Mouse (Mus musculus): ENCODE results near the gene Herc4.
"Not testable (repeated sequence)": the region's sequence is repeated elsewhere in the genome, so short reads cannot be mapped to it uniquely, and the experiment has no call there.

Herc4 gene

DNA sequence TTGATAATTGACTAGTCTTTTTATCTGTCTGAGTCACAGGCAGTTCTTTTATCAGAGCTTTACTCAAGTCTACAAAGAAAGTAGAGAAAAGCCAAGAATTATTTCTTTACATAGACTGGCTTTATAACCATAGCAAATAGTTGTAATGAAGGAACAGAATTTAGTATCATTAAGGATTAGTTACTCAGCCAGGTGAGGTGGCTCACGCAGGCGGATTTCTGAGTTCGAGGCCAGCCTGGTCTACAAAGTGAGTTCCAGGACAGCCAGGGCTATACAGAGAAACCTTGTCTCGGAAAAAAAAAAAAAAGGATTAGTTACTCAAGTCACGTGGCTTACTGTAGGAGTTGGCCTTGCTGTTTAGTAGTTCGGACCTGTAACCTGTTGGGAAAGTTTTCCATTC, 4.8 kb downstream of the Herc4 start:
- no peak for DNase-seq (ENCODE audit: low spot score)

- DNase-seq (ENCODE audit: low spot score) = no peak
Measured at GRCm38 (mm10) chr10:63258696-63259095, 15.1 kb downstream of the Herc4 start.

- DNase-seq (ENCODE audit: low spot score) = no peak
Measured at GRCm38 (mm10) chr10:63259340-63259739, 15.7 kb downstream of the Herc4 start.

GRCm38 (mm10) chr10:63267941-63268340, 24.3 kb downstream of the Herc4 start:
- DNase-seq (ENCODE audit: low spot score) = no peak

- DNase-seq (ENCODE audit: low spot score) = no peak
Measured at GRCm38 (mm10) chr10:63272401-63272800, 28.8 kb downstream of the Herc4 start.

GRCm38 (mm10) chr10:63272868-63273267, 29.3 kb downstream of the Herc4 start:
- DNase-seq (ENCODE audit: low spot score) = no peak

- DNase-seq (ENCODE audit: low spot score) = no peak
Measured at GRCm38 (mm10) chr10:63277010-63277409, 33.4 kb downstream of the Herc4 start.

DNA sequence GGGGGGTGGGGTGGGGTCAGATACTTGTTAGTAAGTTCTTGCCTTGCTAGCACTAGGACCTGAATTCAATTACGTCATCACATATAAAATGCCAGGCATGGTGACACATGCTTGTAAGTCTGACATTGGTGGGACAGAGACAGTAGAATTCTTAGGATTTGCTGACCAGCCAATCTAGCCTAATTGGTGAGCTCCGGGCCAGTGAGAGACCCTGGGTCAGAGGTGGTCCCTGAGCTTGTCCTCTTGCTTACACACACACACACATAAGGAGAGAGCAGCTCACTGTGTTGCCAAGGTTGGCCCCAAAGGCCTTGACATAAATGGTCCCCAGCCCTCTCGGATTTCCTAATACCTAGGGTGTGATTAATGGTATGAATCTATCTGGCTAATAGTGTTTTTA, 36.2 kb downstream of the Herc4 start:
- no peak for DNase-seq (ENCODE audit: low spot score)

DNA sequence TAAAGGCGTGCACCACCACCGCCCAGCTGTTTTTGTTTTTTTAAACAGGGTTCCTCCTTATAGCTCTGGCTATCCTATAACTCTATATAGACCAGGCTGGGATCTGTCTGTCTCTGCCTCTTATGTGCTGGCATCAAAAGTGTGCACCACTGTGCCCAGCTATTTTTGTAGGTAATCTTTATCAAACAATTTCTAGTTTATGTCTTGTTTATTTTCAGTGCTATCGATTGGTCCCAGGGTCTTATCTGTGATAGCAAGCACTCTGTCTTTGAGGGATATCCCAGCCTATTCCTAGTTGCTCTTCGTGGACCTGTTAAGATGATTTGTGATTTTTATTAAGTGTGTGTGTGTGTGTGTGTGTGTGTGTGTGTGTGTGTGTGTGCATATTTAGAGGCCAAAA, 38.8 kb downstream of the Herc4 start:
- DNase-seq (ENCODE audit: low spot score) = no peak

GRCm38 (mm10) chr10:63282846-63283245, 39.2 kb downstream of the Herc4 start:
- no peak for DNase-seq (ENCODE audit: low spot score)

DNA sequence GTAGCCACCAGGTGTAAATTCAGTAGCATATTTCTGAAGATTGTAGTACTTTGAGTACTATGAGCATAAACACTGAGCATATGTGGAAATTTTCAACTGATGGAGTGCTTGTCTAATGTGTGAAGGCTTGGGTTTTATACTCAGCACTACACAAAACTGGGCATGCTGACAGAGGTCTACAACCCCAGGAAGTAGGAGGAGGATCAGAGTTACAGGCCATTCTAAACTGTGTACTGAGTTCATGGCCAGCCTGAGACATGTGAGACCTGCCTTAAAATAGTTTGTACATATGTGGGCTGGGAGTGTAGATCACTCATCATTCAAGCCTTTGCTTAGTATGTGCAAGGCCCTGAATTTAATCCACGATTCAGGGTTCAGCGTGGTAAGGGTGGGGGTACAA, 58.7 kb downstream of the Herc4 start:
- DNase-seq (ENCODE audit: low spot score) = no peak

DNA sequence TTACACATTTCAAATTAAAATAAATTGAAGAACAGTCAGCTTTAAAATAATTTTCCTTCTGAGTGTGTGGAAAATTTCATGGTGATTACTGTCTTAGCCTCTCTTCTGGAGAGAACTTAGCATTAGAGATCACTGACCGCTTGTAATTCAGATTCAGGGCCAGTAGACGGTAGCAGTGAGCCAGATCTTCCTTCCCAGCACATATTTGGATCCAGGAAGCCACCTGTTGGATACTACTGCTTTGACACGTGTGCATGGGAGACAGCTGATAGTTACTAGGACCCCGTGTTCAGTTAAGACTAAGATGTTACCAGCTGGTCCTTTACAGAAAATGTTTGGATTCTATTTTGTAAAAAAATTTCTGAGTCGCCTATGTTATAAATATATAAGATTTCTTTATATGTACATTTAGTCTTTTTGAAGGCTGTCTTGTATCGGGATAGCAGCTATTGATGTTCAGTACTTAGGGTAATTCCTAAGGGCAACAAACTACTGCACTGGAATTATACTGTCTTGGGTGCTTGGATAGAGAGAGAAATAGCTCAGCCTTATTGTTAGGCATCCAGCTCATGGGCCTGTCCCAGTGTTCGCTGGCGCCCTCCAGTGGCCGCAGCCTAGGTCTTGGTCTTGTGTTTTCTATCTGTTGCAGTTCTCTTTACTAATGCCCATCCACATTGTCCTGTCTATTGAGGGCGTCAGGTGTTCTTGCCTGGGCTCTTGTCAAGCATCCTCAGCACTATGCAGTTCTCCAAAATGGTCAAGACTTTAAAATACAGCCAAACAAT, 65.2 kb downstream of the Herc4 start:
- DNase-seq (ENCODE audit: low spot score) = peak; percentile 32

GRCm38 (mm10) chr10:63313726-63314125, 70.1 kb downstream of the Herc4 start:
- DNase-seq (ENCODE audit: low spot score) = no peak

DNA sequence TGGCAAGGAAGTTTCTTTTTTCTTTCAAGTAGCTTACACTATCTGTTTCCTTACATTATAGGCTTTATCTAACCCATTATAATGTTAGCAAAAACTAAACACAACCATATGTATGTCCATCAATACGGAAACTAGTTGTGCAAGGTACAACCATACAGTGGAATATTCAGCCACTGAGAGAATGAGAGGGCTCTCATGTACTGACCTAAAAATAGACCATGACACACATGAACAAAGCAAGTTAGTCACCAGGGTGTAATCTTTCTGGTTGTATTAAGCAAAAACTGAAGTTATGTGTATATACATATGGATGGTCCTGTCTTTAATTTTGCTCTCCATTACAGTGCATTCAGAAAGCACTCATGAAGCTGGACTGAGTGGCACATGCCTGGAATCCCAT, 83.5 kb downstream of the Herc4 start:
- no peak for DNase-seq (ENCODE audit: low spot score)

DNA sequence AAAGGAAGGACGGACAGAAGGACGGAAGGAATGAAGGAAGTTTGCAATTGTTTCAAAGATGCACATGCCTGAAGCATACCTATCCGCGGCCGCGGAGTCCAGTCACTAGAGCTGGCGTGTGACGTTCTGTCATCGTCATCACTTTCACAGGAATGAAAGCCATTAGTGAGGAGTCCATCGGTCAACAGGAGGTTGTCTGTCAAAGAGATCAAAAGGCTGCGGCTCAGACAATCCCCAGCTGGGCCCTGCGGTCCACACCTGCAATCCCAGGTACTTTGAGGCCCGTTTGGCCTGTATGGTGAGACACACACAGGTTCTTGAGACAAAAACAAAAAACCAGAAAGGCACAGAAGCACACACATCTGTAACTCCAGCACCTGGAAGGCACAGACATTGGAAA, 93.3 kb downstream of the Herc4 start:
- DNase-seq (ENCODE audit: low spot score) = no peak

DNA sequence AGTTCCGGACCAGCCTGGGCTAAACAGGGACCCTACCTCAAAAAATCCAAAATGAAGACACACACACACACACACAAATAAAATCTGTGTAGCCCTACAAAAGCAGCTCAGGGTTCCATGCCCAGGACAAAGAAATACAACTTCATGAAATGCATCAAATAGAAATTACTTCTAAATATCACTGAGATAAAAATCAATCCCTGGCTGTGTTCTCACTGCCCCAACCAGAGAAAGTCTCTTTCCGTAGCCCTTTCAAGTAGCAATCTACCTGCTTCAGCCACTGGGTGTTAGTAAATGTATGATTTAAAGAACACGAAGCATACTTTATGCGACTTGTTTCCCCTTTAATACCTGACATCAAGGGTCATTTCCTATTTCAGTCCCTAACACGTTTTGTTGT, 93.7 kb downstream of the Herc4 start:
- no peak for DNase-seq (ENCODE audit: low spot score)

DNA sequence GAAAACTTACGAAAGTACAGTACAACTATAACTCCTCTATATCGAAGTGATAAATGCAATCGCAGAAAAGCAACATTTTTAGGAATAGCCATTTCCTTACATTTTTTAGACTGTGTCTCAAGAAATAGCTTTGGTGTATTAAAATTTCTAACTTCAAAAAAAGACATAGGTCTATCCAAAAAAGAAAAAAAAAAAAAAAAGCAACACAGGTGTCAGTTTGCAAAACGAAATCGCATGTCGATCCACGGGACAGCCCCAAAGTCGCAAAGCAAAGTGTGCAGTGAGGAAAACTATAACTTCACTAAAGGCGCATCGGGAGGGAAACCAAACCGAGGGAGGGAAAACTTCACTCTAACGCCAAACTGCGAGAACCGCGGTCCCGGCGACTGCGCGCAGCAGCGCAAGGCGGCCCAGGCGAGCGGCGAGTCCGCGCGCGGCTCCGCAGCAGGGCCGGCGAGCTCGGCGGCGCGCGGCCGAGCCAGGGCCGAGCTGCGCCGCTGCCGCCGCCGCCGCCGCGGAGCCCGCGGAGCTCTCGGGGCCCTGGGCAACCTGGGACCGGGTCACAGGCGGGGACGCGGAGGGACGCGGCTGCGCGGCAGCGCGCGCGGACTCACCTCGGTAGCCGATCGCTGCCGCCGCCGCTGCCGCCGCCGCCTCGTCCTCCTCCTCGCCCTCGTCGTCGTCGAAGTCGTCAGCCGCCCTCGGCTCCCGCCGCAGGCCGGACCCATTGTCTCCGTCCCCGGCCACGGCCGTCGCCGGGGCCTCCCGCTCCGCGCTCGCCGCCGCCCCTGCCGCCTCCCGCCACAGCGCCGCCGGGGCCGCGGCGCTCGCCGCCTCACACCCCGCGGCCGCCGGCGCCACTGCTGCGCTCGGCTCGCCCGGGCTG, 94.6 kb downstream of the Herc4 start:
- peak; percentile 12 for DNase-seq (ENCODE audit: low spot score)

DNA sequence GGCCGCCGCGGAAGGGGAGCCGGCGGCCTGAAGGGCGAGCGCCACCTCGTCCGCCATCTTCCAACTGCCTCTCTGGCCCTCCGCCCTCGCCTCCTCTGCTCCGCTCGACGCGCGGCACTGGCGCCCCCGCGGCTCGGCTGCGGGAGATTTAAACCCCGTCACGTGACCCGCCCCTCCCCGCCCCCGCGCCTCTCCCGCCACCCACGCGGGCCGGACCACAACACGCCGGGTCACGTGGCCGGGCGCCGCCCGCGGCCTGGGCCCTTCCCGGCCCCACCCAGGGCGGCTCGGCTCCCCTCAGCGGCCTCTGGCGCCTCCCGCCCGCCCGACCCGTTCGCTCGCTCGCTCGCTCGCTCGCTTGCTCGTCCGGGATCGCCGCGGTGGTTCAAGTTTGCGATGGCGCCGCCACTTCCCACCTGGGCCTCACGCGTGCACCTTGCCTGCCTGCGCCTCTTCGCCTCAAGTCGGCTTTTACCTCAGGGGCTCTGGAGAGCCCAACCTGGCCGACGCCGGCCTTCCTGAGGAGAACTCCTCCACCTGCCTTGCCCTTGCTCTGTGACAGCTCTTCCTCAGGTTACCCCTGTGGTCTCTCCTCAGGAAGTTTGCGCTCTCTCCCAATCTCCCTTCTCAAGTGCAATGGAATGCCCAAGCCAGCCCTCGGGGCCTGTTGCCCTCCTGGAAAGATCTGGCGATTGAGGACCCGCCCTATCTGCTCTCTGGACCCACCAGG, 95.5 kb downstream of the Herc4 start:
- peak; percentile 67 for DNase-seq (ENCODE audit: low spot score)

DNA sequence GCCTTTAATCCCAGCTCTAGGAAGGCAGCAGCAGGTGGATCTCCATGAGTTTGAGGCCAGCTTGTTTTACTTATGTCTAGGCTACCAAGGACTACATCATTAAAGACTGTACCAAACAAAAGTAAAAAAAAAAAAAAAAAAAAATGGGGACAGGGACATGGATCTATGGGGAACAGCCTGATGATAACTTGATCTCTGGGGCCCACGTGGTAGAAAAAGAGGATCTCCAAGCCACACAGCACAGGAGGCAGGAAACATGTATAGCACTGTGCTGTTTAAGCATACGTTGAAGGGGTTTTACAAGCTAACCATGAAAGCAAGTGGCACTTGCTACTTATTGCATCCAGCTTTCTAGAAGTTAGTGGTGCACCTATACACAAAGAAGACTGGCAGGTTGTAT, 97.7 kb downstream of the Herc4 start:
- no peak for DNase-seq (ENCODE audit: low spot score)

DNA sequence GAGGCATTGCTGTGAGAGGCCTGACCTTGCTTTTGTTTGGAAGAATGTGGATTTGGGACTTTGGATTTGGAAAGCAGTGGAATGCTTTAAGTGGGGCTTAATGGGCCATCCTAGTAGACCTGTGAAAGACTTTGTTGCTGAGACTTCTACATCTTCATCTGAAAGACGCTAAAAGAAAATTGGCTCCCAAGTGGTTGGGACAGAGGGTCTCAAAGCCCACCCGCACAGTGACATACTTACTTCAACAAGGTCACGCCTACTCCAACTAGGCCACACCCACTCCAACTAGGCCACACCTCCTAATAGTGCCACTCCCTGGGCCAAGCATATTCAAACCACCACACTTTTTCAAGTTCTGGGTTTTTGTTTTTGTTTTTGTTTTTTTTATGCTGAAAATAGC, 101.1 kb downstream of the Herc4 start:
- DNase-seq (ENCODE audit: low spot score) = no peak

GRCm38 (mm10) chr10:63348291-63348690, 104.7 kb downstream of the Herc4 start:
- no peak for DNase-seq (ENCODE audit: low spot score)

GRCm38 (mm10) chr10:63350666-63351065, 107.1 kb downstream of the Herc4 start:
- no peak for DNase-seq (ENCODE audit: low spot score)

- not testable (repeated sequence) for DNase-seq (ENCODE audit: low spot score)
Measured at GRCm38 (mm10) chr10:63351099-63351498, 107.5 kb downstream of the Herc4 start.
